Mouse (Mus musculus): ENCODE data around the gene Aloxe3. TPM values are rescaled to one million over a fixed set of nuclear protein-coding genes. Genes with fewer than 3 reads are reported as not detected.

The Aloxe3 gene
- 0.05 and 0.08 TPM in 2 replicates for polyA plus RNA-seq (2012; rRNA removed)

GRCm38 (mm10) chr11:69125852-69125918 is at the start of gene Aloxe3:
Gene Aloxe3 (plus strand): TSS chr11:69125896.

GRCm38 (mm10) chr11:69088103-69088855 is 37.4 kb upstream of the Aloxe3 start, which contains the start of gene Vamp2:
Gene Vamp2 (plus strand): TSS chr11:69088490.

GRCm38 (mm10) chr11:69094697-69095429 is 30.8 kb upstream of the Aloxe3 start, which contains the start of gene Per1:
Gene Per1 (plus strand): TSS chr11:69095217.

GRCm38 (mm10) chr11:69120221-69121000 is 5.3 kb upstream of the Aloxe3 start, which contains the start of gene Hes7:
Gene Hes7 (plus strand): TSS chr11:69120404.

GRCm38 (mm10) chr11:69122336-69122951 is 3.3 kb upstream of the Aloxe3 start, which contains the start of gene 9130213A22Rik:
Gene 9130213A22Rik (minus strand): TSS chr11:69122589.

GRCm38 (mm10) chr11:69156800-69157199 is 31.1 kb downstream of the Aloxe3 start, which contains the start of gene Alox12b:
Gene Alox12b (plus strand): TSS chr11:69156989.

GRCm38 (mm10) chr11:69197743-69198142 is 72.0 kb downstream of the Aloxe3 start, which contains the start of gene Alox8:
Gene Alox8 (minus strand): TSS chr11:69197843.

Other genes starting within 250 kb of the Aloxe3 start
- 0.06 and 0.11 TPM in 2 replicates for gene Rnf222, start 237.3 kb upstream of the Aloxe3 start, polyA plus RNA-seq (2012; rRNA removed)
- 1,921 and 1,984 TPM in 2 replicates for gene Rpl26, start 224.3 kb upstream of the Aloxe3 start, polyA plus RNA-seq (2012; rRNA removed)
- gene Odf4, start 198.8 kb upstream of the Aloxe3 start, polyA plus RNA-seq (2012; rRNA removed) = not detected in 2 replicates
- 1.2 and 1.5 TPM in 2 replicates for gene Arhgef15, start 168.4 kb upstream of the Aloxe3 start, polyA plus RNA-seq (2012; rRNA removed)
- gene Slc25a35, start 157.8 kb upstream of the Aloxe3 start, polyA plus RNA-seq (2012; rRNA removed) = 0.42 and 0.44 TPM in 2 replicates
- 21.1 and 24.1 TPM in 2 replicates for gene Rangrf, start 150.7 kb upstream of the Aloxe3 start, polyA plus RNA-seq (2012; rRNA removed)
- 10.1 and 13.1 TPM in 2 replicates for gene Pfas, start 117.4 kb upstream of the Aloxe3 start, polyA plus RNA-seq (2012; rRNA removed)
- 18.1 and 20.4 TPM in 2 replicates for gene Ctc1, start 110.0 kb upstream of the Aloxe3 start, polyA plus RNA-seq (2012; rRNA removed)
- gene Aurkb, start 80.2 kb upstream of the Aloxe3 start, polyA plus RNA-seq (2012; rRNA removed) = 73.3 and 80.7 TPM in 2 replicates
- gene Borcs6, start 66.2 kb upstream of the Aloxe3 start, polyA plus RNA-seq (2012; rRNA removed) = 3.3 and 3.5 TPM in 2 replicates
- gene Tmem107, start 55.1 kb upstream of the Aloxe3 start, polyA plus RNA-seq (2012; rRNA removed) = 11.6 and 12.9 TPM in 2 replicates
- gene Vamp2, start 37.4 kb upstream of the Aloxe3 start, polyA plus RNA-seq (2012; rRNA removed) = 19.1 and 24.8 TPM in 2 replicates
- 1.5 and 1.9 TPM in 2 replicates for gene Per1, start 30.7 kb upstream of the Aloxe3 start, polyA plus RNA-seq (2012; rRNA removed)
- gene Hes7, start 5.5 kb upstream of the Aloxe3 start, polyA plus RNA-seq (2012; rRNA removed) = 0.09 and 0.10 TPM in 2 replicates
- gene 9130213A22Rik, start 3.3 kb upstream of the Aloxe3 start, polyA plus RNA-seq (2012; rRNA removed) = 0.03 and 0.07 TPM in 2 replicates
- not detected in 2 replicates for gene Alox12b, start 31.1 kb downstream of the Aloxe3 start, polyA plus RNA-seq (2012; rRNA removed)
- gene Alox8, start 71.9 kb downstream of the Aloxe3 start, polyA plus RNA-seq (2012; rRNA removed) = 0.01 TPM in 2 replicates
- under 0.01 TPM in 1 of 2 replicates, not detected in the other for gene Gucy2e, start 111.1 kb downstream of the Aloxe3 start, polyA plus RNA-seq (2012; rRNA removed)
- 9.3 and 9.8 TPM in 2 replicates for gene Cntrob, start 197.9 kb downstream of the Aloxe3 start, polyA plus RNA-seq (2012; rRNA removed)
- 55.4 and 56.6 TPM in 2 replicates for gene Trappc1, start 198.1 kb downstream of the Aloxe3 start, polyA plus RNA-seq (2012; rRNA removed)
- gene Kcnab3, start 200.4 kb downstream of the Aloxe3 start, polyA plus RNA-seq (2012; rRNA removed) = 0.10 and 0.15 TPM in 2 replicates
- 0.39 and 0.54 TPM in 2 replicates for gene Rnf227, start 214.6 kb downstream of the Aloxe3 start, polyA plus RNA-seq (2012; rRNA removed)
- 12.1 and 13.2 TPM in 2 replicates for gene Chd3, start 243.5 kb downstream of the Aloxe3 start, polyA plus RNA-seq (2012; rRNA removed)

All from liver, embryonic 14 days (tissue).